Mouse (Mus musculus): ENCODE data around the gene Nup133.
A peak's percentile ranks its signal among the peaks of the same experiment; 100 is the strongest.
"Not testable (repeated sequence)": the region's sequence is repeated elsewhere in the genome, so short reads cannot be mapped to it uniquely, and the experiment has no call there.

Gene Nup133

GRCm38 (mm10) chr8:123948942-123949685 is at the start of gene Nup133:
Gene Nup133 (minus strand): TSS chr8:123949265.
- peak; percentile 99 for DNase-seq (ENCODE audit: low read depth, low spot score)

GRCm38 (mm10) chr8:123993997-123994396 is 44.9 kb upstream of the Nup133 start:
- DNase-seq (ENCODE audit: low read depth, low spot score), result no peak

- no peak for DNase-seq (ENCODE audit: low read depth, low spot score)
Observed at GRCm38 (mm10) chr8:123993597-123993996, 44.5 kb upstream of the Nup133 start.

- no peak for DNase-seq (ENCODE audit: low read depth, low spot score)
Observed at GRCm38 (mm10) chr8:123992587-123992986, 43.5 kb upstream of the Nup133 start.

- DNase-seq (ENCODE audit: low read depth, low spot score), result no peak
Observed at GRCm38 (mm10) chr8:123990277-123991049, 41.4 kb upstream of the Nup133 start.

GRCm38 (mm10) chr8:123989128-123989527 is 40.1 kb upstream of the Nup133 start:
- DNase-seq (ENCODE audit: low read depth, low spot score), result no peak

- DNase-seq (ENCODE audit: low read depth, low spot score), result no peak
Observed at GRCm38 (mm10) chr8:123988605-123989038, 39.6 kb upstream of the Nup133 start.

- peak; percentile 91 for DNase-seq (ENCODE audit: low read depth, low spot score)
Observed at GRCm38 (mm10) chr8:123982826-123983400, 33.8 kb upstream of the Nup133 start, which contains the start of gene Abcb10. Gene Abcb10 (minus strand): TSS chr8:123983122.

GRCm38 (mm10) chr8:123982291-123982793 is 33.3 kb upstream of the Nup133 start:
- DNase-seq (ENCODE audit: low read depth, low spot score), result no peak

GRCm38 (mm10) chr8:123981674-123982073 is 32.6 kb upstream of the Nup133 start:
- DNase-seq (ENCODE audit: low read depth, low spot score), result no peak

GRCm38 (mm10) chr8:123980239-123980638 is 31.2 kb upstream of the Nup133 start:
- no peak for DNase-seq (ENCODE audit: low read depth, low spot score)

- no peak for DNase-seq (ENCODE audit: low read depth, low spot score)
Observed at GRCm38 (mm10) chr8:123978926-123979325, 29.9 kb upstream of the Nup133 start.

- no peak for DNase-seq (ENCODE audit: low read depth, low spot score)
Observed at GRCm38 (mm10) chr8:123978166-123978838, 29.2 kb upstream of the Nup133 start.

- DNase-seq (ENCODE audit: low read depth, low spot score), result no peak
Observed at GRCm38 (mm10) chr8:123977499-123977898, 28.4 kb upstream of the Nup133 start.

GRCm38 (mm10) chr8:123973495-123973894 is 24.4 kb upstream of the Nup133 start:
- no peak for DNase-seq (ENCODE audit: low read depth, low spot score)

GRCm38 (mm10) chr8:123966896-123967295 is 17.8 kb upstream of the Nup133 start:
- DNase-seq (ENCODE audit: low read depth, low spot score), result no peak

GRCm38 (mm10) chr8:123961371-123961770 is 12.3 kb upstream of the Nup133 start:
- DNase-seq (ENCODE audit: low read depth, low spot score), result peak; percentile 24

- not testable (repeated sequence) for DNase-seq (ENCODE audit: low read depth, low spot score)
Observed at GRCm38 (mm10) chr8:123960556-123960955, 11.5 kb upstream of the Nup133 start.

GRCm38 (mm10) chr8:123960056-123960455 is 11.0 kb upstream of the Nup133 start:
- no peak for DNase-seq (ENCODE audit: low read depth, low spot score)

- no peak for DNase-seq (ENCODE audit: low read depth, low spot score)
Observed at GRCm38 (mm10) chr8:123959473-123959872, 10.4 kb upstream of the Nup133 start.

GRCm38 (mm10) chr8:123958130-123958529 is 9.1 kb upstream of the Nup133 start:
- DNase-seq (ENCODE audit: low read depth, low spot score), result no peak

- DNase-seq (ENCODE audit: low read depth, low spot score), result no peak
Observed at GRCm38 (mm10) chr8:123954246-123954645, 5.2 kb upstream of the Nup133 start.
